In the genomic region with DNA sequence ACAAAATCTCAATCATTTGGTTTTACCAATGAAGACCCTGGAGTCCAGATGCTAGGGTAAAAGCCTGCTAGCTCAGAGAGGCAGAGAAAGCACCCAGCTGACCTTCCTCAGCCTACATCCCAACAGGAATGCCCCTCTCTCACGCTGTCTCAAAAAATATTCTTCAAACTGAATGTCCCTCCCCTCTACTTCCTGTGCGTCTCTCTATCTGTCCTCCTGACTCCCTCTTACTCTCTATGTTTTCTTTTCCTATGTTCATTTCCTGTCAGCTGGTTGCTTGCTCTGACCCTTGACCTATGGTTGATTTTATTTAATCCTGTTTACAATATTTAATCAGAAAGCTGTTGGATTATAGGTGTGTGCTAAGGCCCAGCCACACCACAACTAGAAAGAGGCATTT, we compare ENCODE assay signal across 20 mouse cellular contexts.
DNase-seq lines count a peak whose midpoint lies in the region; ATAC-seq and TF ChIP-seq lines count a peak whose summit lies in the region.
"Had no signal": no experiment of that assay in that cellular context is flagged by ENCODE, and none has a peak within 500 bp of the region (broad histone marks: within the 10 kb centered on the region; RNA-seq: fewer than 3 reads in every experiment).

No protein-coding gene starts in this region.

- no peak overlapping the region for H3K9ac ChIP-seq in lung, embryonic 15.5 days
- no peak overlapping the region for H3K9ac ChIP-seq in CH12.LX (ENCODE audit: insufficient read depth, low read depth)
- H3K9ac ChIP-seq: embryonic facial prominence, embryonic 12.5 days; forebrain, embryonic 12.5 days; heart, embryonic 15.5 days; hindbrain, embryonic 13.5 days had no signal

- no peaks in the 10 kb centered on the region for H3K79me2 ChIP-seq in CH12.LX (replicated peaks; ENCODE audit: control insufficient read depth, extremely low read depth, insufficient read depth, poor library complexity, severe bottlenecking)

- no peaks in the 10 kb centered on the region for H3K27me3 ChIP-seq in lung, embryonic 15.5 days
- H3K27me3 ChIP-seq in CH12.LX (replicated peaks), result no peaks in the 10 kb centered on the region
- H3K27me3 ChIP-seq: embryonic facial prominence, embryonic 12.5 days; forebrain, embryonic 12.5 days; heart, embryonic 15.5 days; hindbrain, embryonic 13.5 days had no signal

- no peaks in the 10 kb centered on the region for H3K9me3 ChIP-seq in lung, embryonic 15.5 days
- no peaks in the 10 kb centered on the region for H3K9me3 ChIP-seq in CH12.LX (replicated peaks; ENCODE audit: low read length)
- H3K9me3 ChIP-seq: embryonic facial prominence, embryonic 12.5 days; forebrain, embryonic 12.5 days; heart, embryonic 15.5 days; hindbrain, embryonic 13.5 days had no signal

- no peak for ATAC-seq in lung, embryonic 15.5 days (ENCODE audit: borderline replicate concordance, extremely low read depth, low FRiP score, low TSS enrichment)
- peak; percentile 75 for ATAC-seq in inflammation-experienced regulatory T-cells, adult 6 months
- ATAC-seq: forebrain, embryonic 16.5 days had no signal

- in situ Hi-C loops in CH12.LX (cut with MboI; ENCODE audit: low pct_ligation_motif_present, low pct_unique_long_range_greater_than_20kb, low sequenced_read_pairs), result no loop called here

- 0 out of 2 replicates have a peak overlapping the region, but pooled peaks have one; percentile 46 for H3K27ac ChIP-seq in lung, embryonic 15.5 days
- H3K27ac ChIP-seq in CH12.LX (ENCODE audit: insufficient read depth, low read depth), result no peak overlapping the region
- H3K27ac ChIP-seq: embryonic facial prominence, embryonic 12.5 days; forebrain, embryonic 12.5 days; heart, embryonic 15.5 days; hindbrain, embryonic 13.5 days had no signal

- no peak for DNase-seq in lung, adult 18-20 months
- peak; percentile 36 for DNase-seq in CD4-positive helper T cell, adult 2 months (ENCODE audit: low read depth, low spot score)
- DNase-seq in CH12.LX (ENCODE audit: extremely low read depth), result no peak
- no peak for DNase-seq in testis, postnatal 14 days (ENCODE audit: low spot score)
- no peak for DNase-seq in ovary, postnatal 14 days (ENCODE audit: low spot score)
- DNase-seq: adrenal gland, postnatal 10 days; cerebellum, adult 11-12 months; cerebellum, postnatal 25 days; gastrocnemius, postnatal 36 days; heart, adult 18-20 months; heart, postnatal 14 days; kidney, adult 11 months had no signal

- no peak for TF ChIP-seq CTCF in CH12.LX (conservative IDR thresholded peaks at IDR 0.05 in 1 of 2, IDR thresholded peaks at IDR 0.05 in 1 of 2; ENCODE audit: low read depth in 2 of 2, low read length in 2 of 2)

- TF ChIP-seq EP300 in CH12.LX (IDR thresholded peaks at IDR 0.05; ENCODE audit: low read length), result no peak

- TF ChIP-seq RAD21 in CH12.LX (IDR thresholded peaks at IDR 0.05; ENCODE audit: low read depth, low read length), result no peak

- no peak overlapping the region for H3K4me3 ChIP-seq in lung, embryonic 15.5 days
- H3K4me3 ChIP-seq in CH12.LX (replicated peaks in 1 of 3; ENCODE audit: low read depth in 2 of 3, low read length in 2 of 3, poor library complexity in 1 of 3), result no peak overlapping the region
- H3K4me3 ChIP-seq: embryonic facial prominence, embryonic 12.5 days; forebrain, embryonic 12.5 days; heart, embryonic 15.5 days; hindbrain, embryonic 13.5 days had no signal

- H3K4me1 ChIP-seq in lung, embryonic 15.5 days, result peaks cover 13% of the 10 kb centered on the region
- peaks cover 13 to 34% of the 10 kb centered on the region in 2 experiments for H3K4me1 ChIP-seq in CH12.LX (ENCODE audit: control insufficient read depth in 1 of 2, insufficient read depth in 2 of 2)
- H3K4me1 ChIP-seq: heart, embryonic 15.5 days had no signal

- TF ChIP-seq POLR2A in CH12.LX (IDR thresholded peaks at IDR 0.05; ENCODE audit: low read depth, low read length), result no peak

- no peaks in the 10 kb centered on the region for H3K36me3 ChIP-seq in lung, embryonic 15.5 days
- no peaks in the 10 kb centered on the region for H3K36me3 ChIP-seq in CH12.LX (replicated peaks in 1 of 2; ENCODE audit: control insufficient read depth in 1 of 2, insufficient read depth in 1 of 2, low read length in 1 of 2)
- H3K36me3 ChIP-seq: embryonic facial prominence, embryonic 12.5 days; forebrain, embryonic 12.5 days; heart, embryonic 15.5 days; hindbrain, embryonic 13.5 days had no signal

- no peak overlapping the region for H3K4me2 ChIP-seq in lung, embryonic 15.5 days
- no peak overlapping the region for H3K4me2 ChIP-seq in CH12.LX (ENCODE audit: insufficient read depth, low read depth, poor library complexity, severe bottlenecking)
- H3K4me2 ChIP-seq: embryonic facial prominence, embryonic 12.5 days; forebrain, embryonic 12.5 days; heart, embryonic 11.5 days; heart, embryonic 15.5 days; hindbrain, embryonic 13.5 days had no signal

- dilution Hi-C loops in CH12.LX (cut with MboI; ENCODE audit: extremely low pct_ligation_motif_present, extremely low pct_unique_long_range_greater_than_20kb, low sequenced_read_pairs), result no loop called here

- 48% methylated on average over 2 of the region's 2 CpGs for WGBS in lung, embryonic 15.5 days

TF ChIP-seq in CH12.LX, 34 proteins besides CTCF, POLR2A, EP300 and RAD21:
- TF ChIP-seq HCFC1 (IDR thresholded peaks at IDR 0.05; ENCODE audit: low read depth, low read length), result peak; percentile 48
- TF ChIP-seq MAZ (IDR thresholded peaks at IDR 0.05; ENCODE audit: low read depth, low read length), result no peak
TF ChIP-seq in CH12.LX: peak in this region for 1.
